Mouse (Mus musculus) liver, adult 2 months (tissue): Measurements from ENCODE around the gene Acadl. TPM values are rescaled to one million over a fixed set of nuclear protein-coding genes. Genes with fewer than 3 reads are reported as not detected.

ENCODE experiments used
- DNase-seq: peaks from one replicate; pipeline ENCODE4 v3.0.0-alpha.2; 2011; ENCODE audit warnings: low read depth, low spot score; ENCODE audit errors: extremely low read depth
- H3K27ac ChIP-seq: fragments of 200-500 bp; replicated peaks from 2 replicates; pipeline ENCODE4 v1.5.1; 2012; ENCODE audit warnings: low read depth, mild to moderate bottlenecking, control low read depth, inconsistent platforms, low read length; ENCODE audit not compliant: insufficient read depth
- H3K27me3 ChIP-seq: fragments of 200-500 bp; 2 replicates; pipeline ENCODE4 v1.6.1; 2012; ENCODE audit warnings: mild to moderate bottlenecking, moderate library complexity, low read length, inconsistent platforms; ENCODE audit not compliant: control insufficient read depth, insufficient read depth
- H3K36me3 ChIP-seq: fragments of 200-500 bp; 2 replicates; pipeline ENCODE4 v1.6.1; 2012; ENCODE audit warnings: low read length, inconsistent platforms; ENCODE audit not compliant: control insufficient read depth, insufficient read depth
- H3K4me1 ChIP-seq: fragments of 200-500 bp; 2 replicates; pipeline ENCODE4 v1.6.1; 2011; ENCODE audit warnings: low read length; ENCODE audit not compliant: control insufficient read depth, insufficient read depth
- H3K4me3 ChIP-seq: fragments of 200-500 bp; 2 replicates; pipeline ENCODE4 v1.5.1; 2011; ENCODE audit warnings: low read depth, mild to moderate bottlenecking, control low read depth, low read length, moderate library complexity; ENCODE audit not compliant: insufficient read depth
- H3K79me2 ChIP-seq: fragments of 200-500 bp; 2 replicates; pipeline ENCODE4 v1.6.1; 2012; ENCODE audit warnings: inconsistent platforms, mild to moderate bottlenecking, low read length, moderate library complexity; ENCODE audit not compliant: control insufficient read depth, insufficient read depth
- H3K9ac ChIP-seq: fragments of 200-500 bp; 2 replicates; pipeline ENCODE4 v1.6.1; 2012; ENCODE audit warnings: low read depth, mild to moderate bottlenecking, control low read depth, inconsistent platforms, low read length
- CTCF ChIP-seq: fragments of 200-500 bp; IDR thresholded peaks from 2 replicates; pipeline ENCODE4 v1.5.1; 2011; ENCODE audit warnings: low read depth, low read length, control low read depth
- POLR2A ChIP-seq: fragments of 200-500 bp; IDR thresholded peaks from 2 replicates; pipeline ENCODE4 v1.6.1; 2011; ENCODE audit warnings: low read length, control low read depth; ENCODE audit not compliant: insufficient read depth; ENCODE audit errors: extremely low read depth
- WGBS: fragments of 180-500 bp; shearing (Covaris S2); methylation state at CpG from one replicate; pipeline ENCODE4 v1.1.7; 2018; 5-methylcytosine and 5-hydroxymethylcytosine counted together
- polyA plus RNA-seq: library from polyadenylated mRNA; depleted of rRNA; stranded (reverse); fragments of >200 nt; gene quantifications from 2 replicates; pipeline ENCODE4 v1.2.3, GENCODE M21; 2012
- total RNA-seq: library from RNA; depleted of rRNA; stranded (reverse); fragments of >200 nt; gene quantifications from 2 replicates; pipeline ENCODE4 v1.2.3, GENCODE M21; 2014

Gene Acadl
- total and polyA plus RNA-seq, 2 experiments = 43.1 to 96.5 TPM

- 86% methylated on average over 9 of the region's 9 CpGs for WGBS
- Histone ChIP-seq H3K4me1 (peaks cover 4% of the 10 kb centered on the region), H3K9ac (no peak overlapping the region), H3K4me3 (no peak overlapping the region), H3K27me3 (no peaks in the 10 kb centered on the region), H3K79me2 (no peaks in the 10 kb centered on the region), H3K27ac (no peak overlapping the region), H3K36me3 (peaks cover 2% of the 10 kb centered on the region; the same call in 1 of the 2 replicates)
- TF ChIP-seq POLR2A (no peak), CTCF (no peak)
- DNase-seq = no peak
These were observed 41.1 kb downstream of the Acadl start for GRCm38 (mm10) chr1:66821966-66822365.

- no peak overlapping the region for H3K27ac ChIP-seq
- H3K36me3 ChIP-seq = no peaks in the 10 kb centered on the region; the same call in 1 of the 2 replicates
- TF ChIP-seq CTCF = no peak
- TF ChIP-seq POLR2A = no peak
- H3K9ac ChIP-seq = no peak overlapping the region
- no peak for DNase-seq
- H3K4me1 ChIP-seq = peaks cover 4% of the 10 kb centered on the region
- H3K4me3 ChIP-seq = no peak overlapping the region
- no peaks in the 10 kb centered on the region; the same call in 1 of the 2 replicates for H3K79me2 ChIP-seq
- WGBS = 34% methylated on average over 7 of the region's 7 CpGs
- H3K27me3 ChIP-seq = no peaks in the 10 kb centered on the region
These were observed 42.8 kb downstream of the Acadl start for GRCm38 (mm10) chr1:66820241-66820640.

- no peaks in the 10 kb centered on the region; the same call in 1 of the 2 replicates for H3K36me3 ChIP-seq
- DNase-seq = peak; percentile 37
- under 1% methylated on average over 20 of the region's 20 CpGs for WGBS
These were observed 45.2 kb downstream of the Acadl start for GRCm38 (mm10) chr1:66817865-66818315.

GRCm38 (mm10) chr1:66817453-66817839 lies 45.6 kb downstream of the Acadl start, which contains the start of gene Kansl1l:
TSS of gene Kansl1l (minus strand) at chr1:66817562.
- Histone ChIP-seq H3K9ac (peak within 1 kb of the TSS; percentile 99), H3K36me3 (no peaks in the 10 kb centered on the region), H3K4me1 (peaks cover 8% of the 10 kb centered on the region), H3K4me3 (peak within 1 kb of the TSS; percentile 94), H3K27me3 (no peaks in the 10 kb centered on the region), H3K79me2 (peaks cover 5% of the 10 kb centered on the region; the same call in 1 of the 2 replicates), H3K27ac (peak within 1 kb of the TSS; percentile 98)
- peak; percentile 80 for TF ChIP-seq POLR2A
- no peak for TF ChIP-seq CTCF
- WGBS = 1% methylated on average over 47 of the region's 56 CpGs
- DNase-seq = peak; percentile 61

More at GRCm38 (mm10) chr1:66817865-66818315, 45.2 kb downstream of the Acadl start:
- H3K4me3 ChIP-seq = peak overlapping the region; percentile 87
- H3K27ac ChIP-seq = peak overlapping the region; percentile 70
- H3K27me3 ChIP-seq = no peaks in the 10 kb centered on the region
- peaks cover 8% of the 10 kb centered on the region for H3K4me1 ChIP-seq
- H3K9ac ChIP-seq = peak overlapping the region; percentile 87
- no peak for TF ChIP-seq CTCF
- H3K79me2 ChIP-seq = peaks cover 5% of the 10 kb centered on the region; the same call in 1 of the 2 replicates

- DNase-seq = peak; percentile 65
- TF ChIP-seq CTCF (no peak), POLR2A (no peak)
- Histone ChIP-seq H3K4me3 (peak overlapping the region; percentile 94), H3K27me3 (no peaks in the 10 kb centered on the region), H3K4me1 (peaks cover 8% of the 10 kb centered on the region), H3K79me2 (peaks cover 5% of the 10 kb centered on the region; the same call in 1 of the 2 replicates), H3K9ac (peak overlapping the region; percentile 99), H3K27ac (peak overlapping the region; percentile 98), H3K36me3 (no peaks in the 10 kb centered on the region)
- WGBS = under 1% methylated on average over 63 of the region's 63 CpGs
These were observed 46.1 kb downstream of the Acadl start for GRCm38 (mm10) chr1:66816837-66817452.
